Mouse (Mus musculus) myocyte (in vitro differentiated cells): Measurements from ENCODE around the gene Itga1.

Experiments
- CEBPB ChIP-seq: IDR thresholded peaks from 2 replicates; pipeline ENCODE4 v1.6.1; 2011; ENCODE audit warnings: mild to moderate bottlenecking, moderate library complexity; ENCODE audit not compliant: poor library complexity, insufficient read depth, severe bottlenecking
- MYOD1 ChIP-seq, 3 experiments: IDR thresholded peaks; one replicate each; pipeline ENCODE4 v1.6.1; 2011; ENCODE audit warnings: control low read depth in 2 of 3, low read depth in 2 of 3, mild to moderate bottlenecking in 2 of 3, moderate library complexity in 1 of 3; ENCODE audit not compliant: insufficient read length in 2 of 3, control insufficient read depth in 1 of 3
- POLR2A ChIP-seq: IDR thresholded peaks from one replicate; pipeline ENCODE4 v1.6.1; 2011; ENCODE audit warnings: low read depth, mild to moderate bottlenecking, control low read depth, moderate library complexity; ENCODE audit not compliant: insufficient read length
- TCF12 ChIP-seq: IDR thresholded peaks from one replicate; pipeline ENCODE4 v1.6.1; 2011; ENCODE audit warnings: mild to moderate bottlenecking, control low read depth; ENCODE audit not compliant: poor library complexity, insufficient read depth, severe bottlenecking

GRCm38 (mm10) chr13:114931775-114932294 is 169.9 kb downstream of the Itga1 start, which contains the start of gene Itga2:
- TF ChIP-seq POLR2A: no peak
- no peak for TF ChIP-seq CEBPB
- TF ChIP-seq TCF12: no peak
- TF ChIP-seq MYOD1 (IDR thresholded peaks at IDR 0.05; ENCODE audit: control insufficient read depth in 1 of 3, insufficient read length in 2 of 3, low read depth in 2 of 3): no peak
